Mouse (Mus musculus) hindbrain, embryonic 12.5 days (tissue): ENCODE measurements at regions not wholly inside any gene's neighbourhood (a gene's known extent, or its start where the extent isn't known, plus 50 kb on each side); places are given as distances from the start of the nearest gene placed in this dataset.

ENCODE experiments used
- ATAC-seq: fragments of 200-750 bp; cut with Nextera tagmentation; 2 replicates; pipeline ENCODE4 v1.8.0; 2017; ENCODE audit warnings: moderate TSS enrichment; ENCODE audit not compliant: low FRiP score
- H3K27ac ChIP-seq: fragments of 300-500 bp; sonication (generic); 2 replicates; pipeline ENCODE4 v1.5.1; 2016; ENCODE audit warnings: mild to moderate bottlenecking
- H3K27me3 ChIP-seq: fragments of 300-500 bp; sonication (generic); 2 replicates; pipeline ENCODE4 v1.6.1; 2016; ENCODE audit warnings: mild to moderate bottlenecking
- H3K36me3 ChIP-seq: fragments of 300-500 bp; sonication (generic); 2 replicates; pipeline ENCODE4 v1.6.1; 2016; ENCODE audit warnings: mild to moderate bottlenecking
- H3K4me1 ChIP-seq: fragments of 300-500 bp; sonication (generic); 2 replicates; pipeline ENCODE4 v1.6.1; 2016
- H3K4me2 ChIP-seq: fragments of 300-500 bp; sonication (generic); replicated peaks from 2 replicates; pipeline ENCODE4 v1.6.1; 2016; ENCODE audit warnings: mild to moderate bottlenecking
- H3K4me3 ChIP-seq: fragments of 300-500 bp; sonication (generic); 2 replicates; pipeline ENCODE4 v1.5.1; 2016; ENCODE audit warnings: mild to moderate bottlenecking
- H3K9ac ChIP-seq: fragments of 300-500 bp; sonication (generic); 2 replicates; pipeline ENCODE4 v1.6.1; 2016; ENCODE audit warnings: mild to moderate bottlenecking, moderate library complexity
- H3K9me3 ChIP-seq: fragments of 300-500 bp; sonication (generic); replicated peaks from 2 replicates; pipeline ENCODE4 v1.6.1; 2016; ENCODE audit warnings: mild to moderate bottlenecking
- WGBS: fragments of 180-500 bp; shearing (Covaris S2); methylation state at CpG from one replicate; pipeline ENCODE4 v1.1.7; 2016; 5-methylcytosine and 5-hydroxymethylcytosine counted together

- Histone ChIP-seq H3K4me2 (no peak overlapping the region), H3K4me3 (no peak overlapping the region), H3K27me3 (no peaks in the 10 kb centered on the region), H3K9me3 (no peaks in the 10 kb centered on the region), H3K27ac (no peak overlapping the region), H3K4me1 (0 out of 2 replicates have a peak, but pooled peaks cover 4% of the 10 kb centered on the region), H3K9ac (no peak overlapping the region), H3K36me3 (no peaks in the 10 kb centered on the region)
- WGBS, result 24% methylated on average over 5 of the region's 5 CpGs
- no peak for ATAC-seq
Observed at GRCm38 (mm10) chr6:93623541-93623940, 660.2 kb downstream of the Magi1 start.

GRCm38 (mm10) chr6:93616926-93617325 lies 666.8 kb downstream of the Magi1 start:
- H3K27ac ChIP-seq, result no peak overlapping the region
- no peaks in the 10 kb centered on the region for H3K4me1 ChIP-seq
- H3K4me2 ChIP-seq, result no peak overlapping the region
- H3K36me3 ChIP-seq, result no peaks in the 10 kb centered on the region
- no peak for ATAC-seq
- H3K9ac ChIP-seq, result no peak overlapping the region
- H3K27me3 ChIP-seq, result no peaks in the 10 kb centered on the region
- no peak overlapping the region for H3K4me3 ChIP-seq
- no peaks in the 10 kb centered on the region for H3K9me3 ChIP-seq

- Histone ChIP-seq H3K4me1 (no peaks in the 10 kb centered on the region), H3K27me3 (no peaks in the 10 kb centered on the region), H3K9me3 (no peaks in the 10 kb centered on the region), H3K27ac (no peak overlapping the region), H3K4me2 (no peak overlapping the region), H3K4me3 (no peak overlapping the region), H3K9ac (no peak overlapping the region), H3K36me3 (no peaks in the 10 kb centered on the region)
- WGBS, result 97% methylated on average over 2 of the region's 2 CpGs
- ATAC-seq, result no peak
Observed at GRCm38 (mm10) chr6:93600376-93600775, 657.1 kb upstream of the Adamts9 start.

- no peak overlapping the region for H3K4me3 ChIP-seq
- no peaks in the 10 kb centered on the region for H3K27me3 ChIP-seq
- H3K4me2 ChIP-seq, result no peak overlapping the region
- no peak overlapping the region for H3K27ac ChIP-seq
- H3K9me3 ChIP-seq, result no peaks in the 10 kb centered on the region
- no peaks in the 10 kb centered on the region for H3K4me1 ChIP-seq
- 64% methylated on average over 3 of the region's 3 CpGs for WGBS
- no peaks in the 10 kb centered on the region for H3K36me3 ChIP-seq
- ATAC-seq, result no peak
- no peak overlapping the region for H3K9ac ChIP-seq
Observed at GRCm38 (mm10) chr6:93599371-93599770, 656.1 kb upstream of the Adamts9 start.

GRCm38 (mm10) chr6:93589935-93590334 lies 646.6 kb upstream of the Adamts9 start:
- no peaks in the 10 kb centered on the region for H3K4me1 ChIP-seq
- no peak overlapping the region for H3K4me3 ChIP-seq
- ATAC-seq, result no peak
- 79% methylated on average over 2 of the region's 2 CpGs for WGBS
- H3K9ac ChIP-seq, result no peak overlapping the region
- H3K27ac ChIP-seq, result no peak overlapping the region
- H3K36me3 ChIP-seq, result no peaks in the 10 kb centered on the region
- no peaks in the 10 kb centered on the region for H3K27me3 ChIP-seq
- no peak overlapping the region for H3K4me2 ChIP-seq
- H3K9me3 ChIP-seq, result no peaks in the 10 kb centered on the region

- 96% methylated on average over 2 of the region's 2 CpGs for WGBS
Observed at GRCm38 (mm10) chr6:93586871-93587270, 643.6 kb upstream of the Adamts9 start.

GRCm38 (mm10) chr6:93581141-93581540 lies 637.8 kb upstream of the Adamts9 start:
- no peak for ATAC-seq
- no peak overlapping the region for H3K4me2 ChIP-seq
- no peak overlapping the region for H3K27ac ChIP-seq
- H3K4me1 ChIP-seq, result 0 out of 2 replicates have a peak, but pooled peaks cover 2% of the 10 kb centered on the region
- no peaks in the 10 kb centered on the region for H3K9me3 ChIP-seq
- H3K4me3 ChIP-seq, result no peak overlapping the region
- no peak overlapping the region for H3K9ac ChIP-seq
- H3K36me3 ChIP-seq, result no peaks in the 10 kb centered on the region
- 91% methylated on average over 7 of the region's 7 CpGs for WGBS
- no peaks in the 10 kb centered on the region for H3K27me3 ChIP-seq

More at GRCm38 (mm10) chr6:93586871-93587270, 643.6 kb upstream of the Adamts9 start:
- no peak overlapping the region for H3K27ac ChIP-seq
- no peaks in the 10 kb centered on the region for H3K36me3 ChIP-seq
- no peak overlapping the region for H3K9ac ChIP-seq
- ATAC-seq, result no peak
- no peaks in the 10 kb centered on the region for H3K9me3 ChIP-seq
- no peaks in the 10 kb centered on the region for H3K4me1 ChIP-seq
- no peaks in the 10 kb centered on the region for H3K27me3 ChIP-seq
- no peak overlapping the region for H3K4me2 ChIP-seq
- no peak overlapping the region for H3K4me3 ChIP-seq

GRCm38 (mm10) chr6:93580716-93581115 lies 637.4 kb upstream of the Adamts9 start:
- Histone ChIP-seq H3K27me3 (no peaks in the 10 kb centered on the region), H3K36me3 (no peaks in the 10 kb centered on the region), H3K4me3 (no peak overlapping the region), H3K9me3 (no peaks in the 10 kb centered on the region), H3K4me1 (0 out of 2 replicates have a peak, but pooled peaks cover 2% of the 10 kb centered on the region), H3K27ac (no peak overlapping the region), H3K9ac (no peak overlapping the region), H3K4me2 (no peak overlapping the region)
- WGBS, result 67% methylated on average over 6 of the region's 6 CpGs
- ATAC-seq, result no peak

- WGBS, result 68% methylated on average over 6 of the region's 6 CpGs
- Histone ChIP-seq H3K27ac (no peak overlapping the region), H3K27me3 (no peaks in the 10 kb centered on the region), H3K4me2 (no peak overlapping the region), H3K4me1 (no peaks in the 10 kb centered on the region), H3K36me3 (no peaks in the 10 kb centered on the region), H3K4me3 (no peak overlapping the region), H3K9ac (no peak overlapping the region), H3K9me3 (no peaks in the 10 kb centered on the region)
- no peak for ATAC-seq
Observed at GRCm38 (mm10) chr6:93575249-93575648, 632.0 kb upstream of the Adamts9 start.

- Histone ChIP-seq H3K4me1 (no peaks in the 10 kb centered on the region), H3K36me3 (no peaks in the 10 kb centered on the region), H3K9ac (no peak overlapping the region), H3K27ac (no peak overlapping the region), H3K9me3 (no peaks in the 10 kb centered on the region), H3K27me3 (no peaks in the 10 kb centered on the region), H3K4me2 (no peak overlapping the region), H3K4me3 (no peak overlapping the region)
- 77% methylated on average over 7 of the region's 7 CpGs for WGBS
- no peak for ATAC-seq
Observed at GRCm38 (mm10) chr6:93573679-93574635, 630.7 kb upstream of the Adamts9 start.

- 90% methylated on average over 2 of the region's 2 CpGs for WGBS
Observed at GRCm38 (mm10) chr6:93569866-93570265, 626.6 kb upstream of the Adamts9 start.

GRCm38 (mm10) chr6:93569211-93569610 lies 625.9 kb upstream of the Adamts9 start:
- ATAC-seq, result no peak
- Histone ChIP-seq H3K4me2 (no peak overlapping the region), H3K9ac (no peak overlapping the region), H3K27me3 (no peaks in the 10 kb centered on the region), H3K36me3 (no peaks in the 10 kb centered on the region), H3K27ac (no peak overlapping the region), H3K4me3 (no peak overlapping the region), H3K9me3 (no peaks in the 10 kb centered on the region), H3K4me1 (no peaks in the 10 kb centered on the region)
- WGBS, result 81% methylated on average over 6 of the region's 6 CpGs

More at GRCm38 (mm10) chr6:93569866-93570265, 626.6 kb upstream of the Adamts9 start:
- H3K4me3 ChIP-seq, result no peak overlapping the region
- no peak overlapping the region for H3K9ac ChIP-seq
- H3K36me3 ChIP-seq, result no peaks in the 10 kb centered on the region
- no peak overlapping the region for H3K4me2 ChIP-seq
- no peaks in the 10 kb centered on the region for H3K27me3 ChIP-seq
- no peak overlapping the region for H3K27ac ChIP-seq
- no peaks in the 10 kb centered on the region for H3K4me1 ChIP-seq
- H3K9me3 ChIP-seq, result no peaks in the 10 kb centered on the region
- ATAC-seq, result no peak

GRCm38 (mm10) chr6:93566661-93567060 lies 623.4 kb upstream of the Adamts9 start:
- H3K27me3 ChIP-seq, result no peaks in the 10 kb centered on the region

More at GRCm38 (mm10) chr6:93566661-93567060, 623.4 kb upstream of the Adamts9 start:
- 25% methylated on average over 2 of the region's 2 CpGs for WGBS
- no peaks in the 10 kb centered on the region for H3K9me3 ChIP-seq
- no peak for ATAC-seq
- no peak overlapping the region for H3K4me2 ChIP-seq
- no peak overlapping the region for H3K9ac ChIP-seq
- no peak overlapping the region for H3K4me3 ChIP-seq
- H3K27ac ChIP-seq, result no peak overlapping the region
- H3K4me1 ChIP-seq, result no peaks in the 10 kb centered on the region
- H3K36me3 ChIP-seq, result no peaks in the 10 kb centered on the region
